Mouse (Mus musculus) embryonic facial prominence, embryonic 10.5 days (tissue): Measurements from ENCODE around the gene Itgb3. TPM values are rescaled to one million over a fixed set of nuclear protein-coding genes. Genes with fewer than 3 reads are reported as not detected.
A peak's percentile ranks its signal among the peaks of the same experiment; 100 is the strongest.

ENCODE experiments used
- DNase-seq: peaks from one replicate; pipeline ENCODE4 v3.0.0-alpha.2; 2017; ENCODE audit warnings: low spot score
- H3K27ac ChIP-seq: fragments of 300-500 bp; sonication (generic); replicated peaks from 2 replicates; pipeline ENCODE4 v1.5.1; 2016; ENCODE audit warnings: mild to moderate bottlenecking
- H3K27me3 ChIP-seq: fragments of 300-500 bp; sonication (generic); replicated peaks from 2 replicates; pipeline ENCODE4 v1.6.1; 2016; ENCODE audit warnings: low read depth, mild to moderate bottlenecking; ENCODE audit not compliant: poor library complexity, severe bottlenecking
- H3K36me3 ChIP-seq: fragments of 300-500 bp; sonication (generic); replicated peaks from 2 replicates; pipeline ENCODE4 v1.6.1; 2016; ENCODE audit warnings: mild to moderate bottlenecking, moderate library complexity
- H3K4me1 ChIP-seq: fragments of 300-500 bp; sonication (generic); 2 replicates; pipeline ENCODE4 v1.6.1; 2016
- H3K4me3 ChIP-seq: fragments of 300-500 bp; sonication (generic); 2 replicates; pipeline ENCODE4 v1.5.1; 2016; ENCODE audit warnings: mild to moderate bottlenecking, moderate library complexity
- H3K9me3 ChIP-seq: fragments of 300-500 bp; sonication (generic); 2 replicates; pipeline ENCODE4 v1.6.1; 2016; ENCODE audit warnings: mild to moderate bottlenecking
- WGBS: fragments of 180-500 bp; shearing (Covaris S2); methylation state at CpG from one replicate; pipeline ENCODE4 v1.1.7; 2016; 5-methylcytosine and 5-hydroxymethylcytosine counted together
- polyA plus RNA-seq: library from polyadenylated mRNA; unstranded; fragments of >200 nt; fragmentation: Nextera tagmentation; extraction: Ambion mirVana; gene quantifications from 2 replicates; pipeline ENCODE4 v1.2.1, GENCODE M21; 2016

Gene Itgb3
- polyA plus RNA-seq, 1 experiment from 2014 or later = 4.2 TPM

DNA sequence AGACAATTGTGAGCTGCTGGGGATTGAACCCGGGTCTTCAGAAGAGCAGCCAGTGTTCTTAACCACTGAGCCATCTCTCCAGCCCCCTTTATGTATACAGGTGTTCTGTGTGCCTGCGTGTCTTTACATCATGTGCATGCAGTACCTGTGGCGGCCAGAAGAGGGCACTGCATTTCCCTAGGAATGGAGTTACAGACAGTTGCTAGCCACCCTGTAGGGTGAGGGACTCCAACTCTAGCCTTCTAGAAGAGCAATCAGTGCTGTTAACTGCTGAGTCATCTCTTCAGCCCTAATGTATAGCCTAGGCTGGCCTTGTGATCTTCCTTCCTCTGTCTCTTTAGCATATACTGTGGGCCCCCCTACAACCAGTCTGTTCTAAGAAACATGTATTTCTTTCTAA is 40.8 kb downstream of the Itgb3 start:
- Histone ChIP-seq H3K27me3 (no peaks in the 10 kb centered on the region), H3K4me3 (no peak overlapping the region), H3K9me3 (no peaks in the 10 kb centered on the region), H3K27ac (no peak overlapping the region), H3K4me1 (peaks cover 16% of the 10 kb centered on the region; the same call in 1 of the 2 replicates), H3K36me3 (no peaks in the 10 kb centered on the region)
- DNase-seq = peak; percentile 37
- WGBS = 51% methylated on average over 3 of the region's 3 CpGs

DNA sequence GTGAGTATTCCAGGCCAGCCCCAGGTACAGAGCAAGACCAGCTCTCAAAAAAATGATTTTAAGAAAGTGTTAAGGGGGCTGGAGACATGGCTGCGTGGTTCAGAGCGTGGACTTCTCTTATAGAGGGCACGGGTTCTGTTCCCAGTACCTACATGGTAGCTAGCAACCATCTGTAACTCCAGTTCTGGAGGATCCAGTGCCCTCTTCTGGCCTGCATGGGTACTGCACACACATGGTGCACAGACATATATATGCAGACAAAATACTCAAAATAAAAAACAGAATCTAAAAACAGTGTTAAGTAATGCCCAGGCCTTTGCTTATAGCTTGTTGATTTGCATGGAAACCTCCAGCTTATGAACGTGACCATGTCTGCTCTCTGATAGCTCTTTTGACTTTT is 52.8 kb downstream of the Itgb3 start:
- Histone ChIP-seq H3K27ac (no peak overlapping the region), H3K27me3 (no peaks in the 10 kb centered on the region), H3K4me1 (no peaks in the 10 kb centered on the region), H3K36me3 (no peaks in the 10 kb centered on the region), H3K4me3 (no peak overlapping the region), H3K9me3 (peaks cover 3% of the 10 kb centered on the region; the same call in 1 of the 2 replicates)
- no peak for DNase-seq
- 95% methylated on average over 4 of the region's 4 CpGs for WGBS

- H3K27ac ChIP-seq = no peak overlapping the region
- WGBS = 88% methylated on average over 5 of the region's 5 CpGs
- H3K4me1 ChIP-seq = no peaks in the 10 kb centered on the region
- H3K27me3 ChIP-seq = no peaks in the 10 kb centered on the region
- no peaks in the 10 kb centered on the region for H3K36me3 ChIP-seq
- DNase-seq = no peak
- no peak overlapping the region for H3K4me3 ChIP-seq
- H3K9me3 ChIP-seq = peaks cover 3% of the 10 kb centered on the region; the same call in 1 of the 2 replicates
Measured at GRCm38 (mm10) chr11:104661106-104661505, 53.3 kb downstream of the Itgb3 start.

DNA sequence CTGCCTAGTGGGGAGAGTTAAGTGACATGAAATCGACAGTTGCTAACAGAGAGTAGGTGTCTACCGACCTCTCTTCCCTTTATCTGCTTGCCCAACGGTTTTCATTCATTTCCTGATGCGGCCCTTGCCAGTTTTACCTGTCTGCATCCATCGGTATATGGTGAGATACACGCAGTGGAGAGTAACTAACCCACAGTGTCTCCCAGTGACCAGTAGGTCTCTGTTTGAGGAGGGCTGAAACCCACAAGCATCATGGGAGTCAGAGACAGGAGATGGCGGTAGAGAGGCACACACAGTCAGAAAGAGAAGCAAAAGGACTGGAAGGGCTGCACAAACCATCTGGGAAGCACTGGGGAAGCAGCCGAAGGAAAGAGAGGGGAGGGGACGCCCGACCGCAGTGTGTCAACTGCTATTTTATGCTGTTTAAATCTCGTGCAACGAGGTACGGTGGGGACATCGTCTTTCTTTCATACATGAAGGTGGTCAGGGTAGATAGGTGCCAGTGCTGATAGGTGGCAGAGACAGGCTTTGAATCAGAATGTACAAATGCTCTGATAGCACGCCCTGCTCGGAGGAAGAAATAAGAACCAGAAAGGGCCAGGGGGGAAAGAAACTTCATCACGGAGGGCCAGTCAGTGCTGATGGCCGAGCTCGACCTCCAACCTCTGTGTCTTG is 53.9 kb downstream of the Itgb3 start:
- H3K4me3 ChIP-seq = no peak overlapping the region
- WGBS = 81% methylated on average over 20 of the region's 20 CpGs
- H3K36me3 ChIP-seq = no peaks in the 10 kb centered on the region
- no peak for DNase-seq
- H3K9me3 ChIP-seq = peaks cover 3% of the 10 kb centered on the region; the same call in 1 of the 2 replicates
- no peak overlapping the region for H3K27ac ChIP-seq
- H3K4me1 ChIP-seq = no peaks in the 10 kb centered on the region
- H3K27me3 ChIP-seq = no peaks in the 10 kb centered on the region

DNA sequence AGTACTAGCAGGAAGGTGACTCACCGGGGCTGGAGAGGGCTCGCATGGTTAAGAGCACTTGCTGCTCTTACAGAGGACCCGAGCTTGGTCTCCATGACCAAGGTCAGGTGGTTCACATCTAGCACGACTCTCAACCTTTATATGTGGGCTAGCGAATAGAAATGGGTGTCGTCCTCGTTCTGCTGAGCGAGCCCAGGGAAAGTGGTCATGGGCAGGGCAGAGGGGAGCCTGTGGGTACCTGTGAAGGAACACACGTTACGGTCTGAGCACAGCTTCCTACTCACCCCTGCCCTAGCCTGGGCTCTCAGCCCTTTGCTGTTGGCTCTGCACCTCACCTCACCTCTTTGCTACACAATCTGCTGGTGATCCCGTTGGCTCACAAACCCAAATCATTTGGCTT is 54.8 kb downstream of the Itgb3 start:
- peaks cover 8% of the 10 kb centered on the region; the same call in 1 of the 2 replicates for H3K4me1 ChIP-seq
- H3K27me3 ChIP-seq = no peaks in the 10 kb centered on the region
- no peak overlapping the region for H3K4me3 ChIP-seq
- peaks cover 3% of the 10 kb centered on the region; the same call in 1 of the 2 replicates for H3K9me3 ChIP-seq
- 88% methylated on average over 11 of the region's 11 CpGs for WGBS
- no peaks in the 10 kb centered on the region for H3K36me3 ChIP-seq
- DNase-seq = no peak
- no peak overlapping the region for H3K27ac ChIP-seq

GRCm38 (mm10) chr11:104663241-104663877 is 55.6 kb downstream of the Itgb3 start:
- peaks cover 8% of the 10 kb centered on the region; the same call in 1 of the 2 replicates for H3K4me1 ChIP-seq
- DNase-seq = no peak
- WGBS = 85% methylated on average over 6 of the region's 6 CpGs
- H3K27ac ChIP-seq = no peak overlapping the region
- peaks cover 3% of the 10 kb centered on the region; the same call in 1 of the 2 replicates for H3K9me3 ChIP-seq
- no peaks in the 10 kb centered on the region for H3K27me3 ChIP-seq
- H3K36me3 ChIP-seq = no peaks in the 10 kb centered on the region
- no peak overlapping the region for H3K4me3 ChIP-seq

DNA sequence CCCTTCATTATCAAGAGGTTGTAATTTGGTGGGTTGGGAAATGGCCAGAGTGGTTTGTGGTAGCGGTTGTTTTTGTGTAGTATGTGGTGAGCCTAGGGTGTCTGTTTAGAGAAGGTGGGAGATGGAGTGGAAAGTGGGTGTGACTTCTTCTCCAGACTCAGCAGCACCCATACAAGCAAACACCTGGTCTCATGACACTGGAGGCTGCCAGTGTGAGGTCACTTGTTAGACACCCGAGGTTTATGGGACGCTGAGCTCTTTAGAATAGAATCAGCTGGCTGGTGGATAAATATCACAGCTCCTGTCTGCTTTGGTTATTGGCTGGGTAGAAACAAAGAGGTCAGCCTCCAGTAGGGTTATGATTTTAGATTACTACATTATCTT is 56.1 kb downstream of the Itgb3 start:
- peaks cover 3% of the 10 kb centered on the region; the same call in 1 of the 2 replicates for H3K9me3 ChIP-seq
- no peaks in the 10 kb centered on the region for H3K27me3 ChIP-seq
- H3K36me3 ChIP-seq = no peaks in the 10 kb centered on the region
- DNase-seq = no peak
- no peak overlapping the region for H3K27ac ChIP-seq
- 84% methylated on average over 3 of the region's 3 CpGs for WGBS
- no peak overlapping the region for H3K4me3 ChIP-seq
- peaks cover 8% of the 10 kb centered on the region; the same call in 1 of the 2 replicates for H3K4me1 ChIP-seq

- Histone ChIP-seq H3K4me3 (no peak overlapping the region), H3K9me3 (peaks cover 3% of the 10 kb centered on the region; the same call in 1 of the 2 replicates), H3K27ac (no peak overlapping the region), H3K36me3 (no peaks in the 10 kb centered on the region), H3K4me1 (peaks cover 8% of the 10 kb centered on the region; the same call in 1 of the 2 replicates), H3K27me3 (no peaks in the 10 kb centered on the region)
- DNase-seq = no peak
Measured at GRCm38 (mm10) chr11:104664441-104664840, 56.6 kb downstream of the Itgb3 start.

DNA sequence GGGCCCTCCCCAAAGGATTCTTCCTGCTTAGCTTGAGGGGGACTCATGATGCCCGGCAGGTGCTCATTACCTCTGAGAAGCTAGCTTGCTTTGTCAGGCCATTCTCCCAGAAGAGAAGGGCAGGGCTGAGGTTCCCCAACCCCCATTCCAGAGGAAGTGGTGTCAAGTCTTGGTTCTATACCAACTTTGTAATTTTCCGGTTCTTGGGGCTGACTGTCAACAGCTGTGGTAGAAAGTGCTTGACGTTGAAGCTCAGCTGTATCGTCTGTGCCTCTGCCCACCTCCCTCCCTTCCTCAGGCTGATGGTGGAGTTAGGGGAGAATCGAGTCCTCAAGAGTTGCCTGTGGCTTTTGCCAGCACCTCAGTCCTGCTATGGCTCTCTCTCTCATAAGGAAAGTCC is 59.6 kb downstream of the Itgb3 start:
- Histone ChIP-seq H3K36me3 (no peaks in the 10 kb centered on the region), H3K27me3 (no peaks in the 10 kb centered on the region), H3K4me1 (peaks cover 8% of the 10 kb centered on the region; the same call in 1 of the 2 replicates), H3K9me3 (no peaks in the 10 kb centered on the region), H3K4me3 (no peak overlapping the region), H3K27ac (no peak overlapping the region)
- no peak for DNase-seq
- WGBS = 76% methylated on average over 5 of the region's 5 CpGs

DNA sequence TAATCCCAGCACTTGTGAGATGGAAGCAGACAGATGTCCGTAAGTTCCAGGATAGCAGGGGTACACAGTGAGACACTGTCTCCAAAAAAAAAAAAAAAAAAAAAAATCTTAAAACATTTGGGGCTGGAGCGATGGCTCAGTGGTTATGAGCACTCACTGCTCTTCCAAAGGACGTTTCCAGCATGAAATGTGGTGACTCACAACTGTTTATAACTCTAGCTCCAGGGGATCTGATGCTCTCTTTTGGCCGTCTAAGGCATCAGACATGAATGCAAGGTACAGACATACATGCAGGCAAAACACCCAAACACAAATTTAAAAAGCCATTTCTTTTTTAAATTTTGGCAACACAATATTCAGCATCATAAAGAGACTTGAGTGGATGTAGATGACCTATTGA is 65.6 kb downstream of the Itgb3 start:
- no peak for DNase-seq
- H3K27me3 ChIP-seq = no peaks in the 10 kb centered on the region
- no peaks in the 10 kb centered on the region for H3K9me3 ChIP-seq
- no peaks in the 10 kb centered on the region for H3K4me1 ChIP-seq
- no peaks in the 10 kb centered on the region for H3K36me3 ChIP-seq
- WGBS = 76% methylated on average over 4 of the region's 4 CpGs
- H3K4me3 ChIP-seq = no peak overlapping the region
- no peak overlapping the region for H3K27ac ChIP-seq

GRCm38 (mm10) chr11:104674768-104675167 is 67.0 kb downstream of the Itgb3 start:
- no peak overlapping the region for H3K27ac ChIP-seq
- WGBS = 92% methylated on average over 11 of the region's 11 CpGs
- H3K36me3 ChIP-seq = no peaks in the 10 kb centered on the region

GRCm38 (mm10) chr11:104685548-104685947 is 77.7 kb downstream of the Itgb3 start, which contains the start of gene Gm11639:
TSS of gene Gm11639 (plus strand) at chr11:104685707.
- Histone ChIP-seq H3K27ac (no peak within 1 kb of the TSS), H3K9me3 (no peaks in the 10 kb centered on the region), H3K27me3 (0 out of 2 replicates have a peak, but pooled peaks cover 3% of the 10 kb centered on the region), H3K4me3 (peak within 1 kb of the TSS; percentile 40), H3K36me3 (no peaks in the 10 kb centered on the region), H3K4me1 (peaks cover 4% of the 10 kb centered on the region; the same call in 1 of the 2 replicates)
- WGBS = 25% methylated on average over 23 of the region's 23 CpGs
- DNase-seq = peak; percentile 40

More at GRCm38 (mm10) chr11:104674768-104675167, 67.0 kb downstream of the Itgb3 start:
- H3K27me3 ChIP-seq = no peaks in the 10 kb centered on the region
- H3K4me1 ChIP-seq = no peaks in the 10 kb centered on the region
- no peaks in the 10 kb centered on the region for H3K9me3 ChIP-seq
- no peak overlapping the region for H3K4me3 ChIP-seq
- DNase-seq = no peak

GRCm38 (mm10) chr11:104693235-104693634 is 85.4 kb downstream of the Itgb3 start:
- no peak overlapping the region for H3K27ac ChIP-seq
- no peak overlapping the region for H3K4me3 ChIP-seq
- no peak for DNase-seq
- H3K9me3 ChIP-seq = no peaks in the 10 kb centered on the region
- WGBS = 90% methylated on average over 6 of the region's 6 CpGs
- no peaks in the 10 kb centered on the region for H3K4me1 ChIP-seq
- H3K27me3 ChIP-seq = no peaks in the 10 kb centered on the region
- H3K36me3 ChIP-seq = no peaks in the 10 kb centered on the region
